Mouse (Mus musculus) 3134 (cell line): ENCODE measurements around the gene Zfp219.

Experiments
- DNase-seq: peaks from one replicate; pipeline ENCODE4 v3.0.0-alpha.2; 2011; ENCODE audit warnings: low spot score; ENCODE audit not compliant: insufficient read length; ENCODE audit errors: extremely low read depth

Gene Zfp219

GRCm38 (mm10) chr14:52018248-52019050, 2.1 kb downstream of the Zfp219 start:
- no peak for DNase-seq

- DNase-seq = no peak
These were observed 2.9 kb downstream of the Zfp219 start for GRCm38 (mm10) chr14:52017662-52018061.

- DNase-seq = no peak
These were observed 3.7 kb downstream of the Zfp219 start for GRCm38 (mm10) chr14:52016625-52017405.

DNA sequence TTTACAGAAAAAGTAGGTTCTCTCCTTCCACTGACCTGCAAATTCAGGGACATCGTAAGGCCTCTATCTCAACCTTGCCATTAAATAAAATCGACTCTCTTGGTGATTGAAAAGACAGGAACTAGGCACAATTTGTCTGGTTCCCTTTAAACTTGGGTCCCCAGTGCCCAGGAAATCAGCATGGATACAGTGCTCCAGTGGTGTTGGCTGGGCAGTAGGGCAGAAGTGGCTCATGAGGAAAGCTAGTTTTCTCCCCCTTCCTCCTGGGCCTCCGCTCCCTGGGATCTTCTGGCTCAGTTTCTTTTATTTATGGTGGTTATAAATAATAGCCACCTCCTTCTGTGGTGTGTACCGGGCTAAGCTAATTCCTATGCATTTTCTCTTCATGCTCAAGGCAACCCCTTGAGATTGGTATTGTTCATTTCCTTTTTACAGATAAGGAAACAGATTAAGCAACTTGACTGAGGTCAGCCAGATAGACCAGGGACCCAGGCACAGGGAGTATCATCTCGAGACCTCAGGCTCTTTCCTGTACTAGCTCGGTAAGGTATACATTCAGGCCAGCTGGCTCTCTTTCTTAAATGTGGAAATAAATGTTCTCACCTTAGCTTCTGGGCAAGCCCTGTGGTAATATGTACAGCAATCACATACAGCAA, 5.0 kb downstream of the Zfp219 start, which contains the start of gene Tmem253:
Gene Tmem253 (plus strand): TSS at position 214 of the 656 bp plus-strand sequence.
- no peak for DNase-seq

DNA sequence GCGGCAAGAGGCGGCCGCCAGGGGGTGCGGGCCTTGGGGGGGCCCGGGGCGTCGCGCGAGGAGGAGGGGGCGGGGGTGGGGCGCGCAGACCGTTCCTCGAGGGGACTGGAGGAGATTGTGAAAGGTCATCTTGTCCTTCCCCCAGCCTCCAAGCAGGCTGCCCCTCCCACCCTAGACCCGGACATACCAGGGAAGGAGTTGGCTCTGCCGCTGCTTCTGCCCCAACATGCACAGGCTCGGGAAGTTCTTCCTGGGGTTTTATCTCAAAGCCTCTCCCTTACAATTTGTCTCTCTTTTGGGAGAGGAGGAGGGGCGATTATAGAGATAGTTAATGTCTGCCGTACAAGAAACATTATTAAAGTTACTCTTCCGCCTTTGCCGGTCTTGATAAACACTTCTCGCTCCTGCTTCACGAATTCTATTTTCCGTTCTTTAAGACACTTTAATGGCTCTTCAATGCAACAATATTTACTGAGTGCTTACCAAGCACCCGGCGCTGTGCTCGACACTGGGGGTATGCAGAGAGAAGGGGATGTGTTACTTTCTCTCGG, 5.7 kb downstream of the Zfp219 start:
- DNase-seq = peak; percentile 30

DNA sequence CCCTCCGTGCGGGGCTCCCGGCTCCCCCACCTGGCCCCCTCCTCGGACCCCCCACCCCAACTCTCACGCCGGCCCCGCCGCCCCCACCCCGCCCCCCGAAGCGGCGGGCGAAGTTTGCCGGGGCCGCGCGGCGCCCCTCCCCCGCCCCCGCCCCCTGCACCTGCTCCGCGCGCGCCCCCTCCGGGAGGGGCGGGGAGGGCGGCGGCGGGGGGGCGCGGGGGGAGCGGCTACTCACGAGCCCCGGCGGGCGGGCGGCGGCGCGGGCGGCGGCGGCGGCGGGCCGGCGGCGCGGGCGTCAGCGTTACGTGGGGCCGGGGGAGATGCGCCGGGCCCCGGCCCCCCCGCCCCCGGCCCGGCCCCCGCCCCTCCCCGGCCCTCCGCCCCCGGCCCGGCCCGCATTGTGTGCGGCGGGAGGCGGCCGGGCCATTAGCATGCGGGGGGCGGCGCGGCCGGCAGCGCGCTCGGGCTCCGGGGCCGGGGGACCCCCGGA, 6.2 kb downstream of the Zfp219 start:
- no peak for DNase-seq

DNA sequence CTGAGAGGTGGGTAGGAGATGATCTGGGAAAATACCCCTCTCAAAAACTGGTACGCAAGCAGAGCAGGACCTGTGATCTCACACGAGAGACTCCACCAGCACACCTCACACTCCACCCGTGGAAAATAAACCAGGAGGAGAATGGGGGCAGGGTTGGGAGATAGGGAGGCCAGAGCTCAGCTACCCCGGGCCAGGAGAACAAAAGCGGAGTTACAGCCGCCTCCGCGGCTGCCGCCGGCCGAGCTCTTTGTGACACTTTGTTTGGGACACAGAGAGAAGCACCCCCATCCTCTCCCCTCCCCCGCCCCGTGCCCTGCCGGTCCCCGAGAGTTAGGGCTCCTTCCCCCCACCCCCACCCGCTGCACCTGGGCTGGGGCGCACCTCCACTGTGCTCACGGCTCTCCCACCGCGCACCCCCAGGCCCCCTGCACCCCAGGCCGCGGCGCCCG, 6.7 kb downstream of the Zfp219 start:
- no peak for DNase-seq

DNA sequence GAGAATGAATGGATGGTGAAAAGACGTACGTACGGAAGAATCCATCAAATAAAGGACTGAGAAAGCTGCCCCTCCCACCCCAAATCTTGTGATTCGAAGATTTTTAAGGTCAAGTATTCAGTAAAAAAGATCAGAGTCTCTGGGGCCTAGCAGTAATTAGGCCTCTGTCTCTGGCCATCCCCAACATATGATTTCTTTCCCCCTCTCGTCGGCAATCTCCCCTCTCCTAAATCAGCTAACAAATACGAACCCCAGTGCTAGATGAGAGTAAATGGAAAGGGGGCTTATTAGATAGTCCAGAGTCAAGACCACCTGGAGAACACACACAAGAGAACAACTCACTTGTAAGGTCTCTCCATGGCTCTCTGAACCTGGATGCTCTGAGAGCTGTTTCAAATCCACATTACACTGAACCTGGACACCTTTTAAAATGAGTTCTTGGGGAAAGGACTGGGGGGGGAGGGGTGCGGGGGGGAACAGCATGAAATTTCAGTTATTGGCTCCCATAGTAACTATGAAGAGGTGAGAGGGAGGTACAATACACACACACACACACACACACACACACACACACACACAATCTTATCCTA, 7.4 kb downstream of the Zfp219 start:
- no peak for DNase-seq

- DNase-seq = no peak
These were observed 8.0 kb downstream of the Zfp219 start for GRCm38 (mm10) chr14:52012553-52012952.

GRCm38 (mm10) chr14:52012085-52012484, 8.4 kb downstream of the Zfp219 start:
- no peak for DNase-seq

DNA sequence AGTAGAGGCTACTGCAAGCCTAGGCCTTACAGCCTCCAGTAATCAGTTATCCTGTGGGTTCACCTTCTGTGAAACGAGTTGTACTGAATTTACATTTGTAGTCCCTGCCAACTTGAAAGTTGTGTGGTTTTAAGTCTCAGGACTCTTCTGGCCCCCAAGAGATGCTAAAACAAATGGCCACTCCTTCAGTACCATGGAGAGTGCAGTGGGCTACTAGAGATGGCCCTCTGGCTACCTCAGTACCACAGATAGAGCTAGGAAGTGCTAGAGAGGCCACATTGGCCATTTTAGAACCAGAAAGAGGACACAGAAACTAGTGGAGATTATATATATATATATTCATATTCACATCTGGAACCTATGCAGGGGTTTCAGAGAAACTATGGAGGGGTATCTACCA, 8.8 kb downstream of the Zfp219 start:
- DNase-seq = no peak

DNA sequence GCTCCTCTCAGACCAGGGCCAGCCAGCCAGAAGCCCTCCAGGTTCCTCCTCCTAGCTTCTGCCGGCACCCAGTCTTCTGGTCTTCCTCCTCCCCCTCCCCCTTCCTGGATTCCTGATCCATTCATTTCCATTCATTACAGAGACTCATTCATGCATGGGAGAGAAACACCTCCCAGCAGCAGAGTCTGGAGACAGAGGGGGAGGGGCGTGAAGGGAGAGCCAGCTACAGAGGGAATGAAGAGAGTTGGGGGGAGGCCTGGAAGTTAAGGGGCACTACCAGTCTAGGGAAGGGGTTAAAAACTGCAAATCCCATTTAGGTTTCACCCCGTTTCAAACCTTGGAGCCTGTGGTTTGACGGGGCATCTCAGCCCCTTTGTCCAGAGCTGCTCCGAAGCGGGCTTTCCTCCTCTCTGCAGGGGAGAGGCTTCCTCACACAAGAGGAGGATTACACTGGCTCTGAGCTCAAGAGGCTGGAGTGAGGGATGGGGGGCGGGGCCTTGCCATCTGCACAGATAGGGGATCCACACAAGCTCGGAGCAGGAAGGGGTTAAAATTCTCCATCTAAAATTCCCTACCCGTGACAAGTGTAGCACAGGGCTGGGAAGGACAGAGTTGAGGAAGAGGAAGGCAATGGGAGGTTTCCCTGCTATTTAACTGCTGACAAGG, 10.0 kb downstream of the Zfp219 start:
- DNase-seq = no peak

DNA sequence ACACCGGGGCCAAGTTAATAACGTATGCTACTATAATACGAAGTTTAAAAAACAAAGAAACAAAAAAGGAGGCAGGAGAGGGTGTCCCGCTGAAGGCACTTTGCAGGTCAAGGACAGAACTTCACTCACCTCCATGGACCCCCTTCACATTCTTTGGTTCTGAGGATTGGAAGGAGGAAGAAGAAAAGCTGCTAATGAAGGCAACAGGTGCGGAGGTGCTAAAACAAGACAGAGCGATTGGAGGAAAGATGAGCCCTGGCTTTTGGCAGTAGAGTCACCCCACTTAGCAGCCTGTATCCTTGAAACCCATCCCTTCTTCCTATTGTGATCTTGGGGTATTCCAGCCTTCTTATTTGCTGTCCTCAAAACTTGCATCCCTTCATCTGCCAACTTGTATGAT, 10.7 kb downstream of the Zfp219 start:
- DNase-seq = no peak

GRCm38 (mm10) chr14:52009361-52009760, 11.2 kb downstream of the Zfp219 start:
- no peak for DNase-seq

DNA sequence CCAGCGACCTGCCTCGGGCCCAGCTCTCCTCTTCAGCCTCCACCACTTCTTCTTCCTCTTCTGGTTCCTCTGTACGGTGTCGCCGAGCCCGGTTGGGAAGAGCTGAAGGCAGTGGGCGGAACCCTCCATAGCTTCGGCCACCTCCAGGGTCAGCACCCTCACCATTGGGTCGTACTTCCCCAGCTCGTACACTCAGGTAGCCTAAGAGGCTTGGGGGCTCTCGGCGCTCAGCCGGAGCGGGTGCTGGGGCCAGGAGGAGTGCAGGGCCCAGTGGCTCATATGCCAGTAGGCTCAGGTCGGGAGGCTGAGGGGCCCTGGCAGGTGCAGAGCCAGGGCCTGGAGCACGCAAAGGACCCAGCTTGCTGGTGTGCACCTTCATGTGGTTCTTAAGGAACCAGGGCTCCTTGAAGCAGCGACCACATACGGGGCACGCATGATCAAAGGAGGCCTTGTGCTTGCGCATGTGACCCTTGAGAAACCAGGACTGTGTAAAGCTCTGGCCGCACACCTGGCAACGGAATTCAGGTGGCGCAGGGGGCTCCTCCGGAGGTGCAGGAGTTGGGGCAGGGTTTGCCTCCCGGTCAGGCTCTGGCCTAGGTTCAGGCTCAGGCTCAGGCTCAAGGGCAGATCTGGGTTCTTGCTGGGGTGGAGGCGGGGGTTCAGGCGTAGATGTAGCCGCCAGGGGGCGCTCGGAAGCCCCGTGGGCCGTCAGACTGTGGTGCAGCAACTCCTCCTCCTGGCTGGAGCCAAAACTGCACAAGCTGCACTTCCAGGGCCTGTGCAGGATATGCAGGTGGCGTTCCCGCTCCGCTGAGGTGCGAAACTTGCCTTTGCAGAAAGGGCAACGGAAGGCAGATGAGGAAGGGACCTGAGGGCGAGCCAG, 12.0 kb downstream of the Zfp219 start:
- DNase-seq = peak; percentile 82

DNA sequence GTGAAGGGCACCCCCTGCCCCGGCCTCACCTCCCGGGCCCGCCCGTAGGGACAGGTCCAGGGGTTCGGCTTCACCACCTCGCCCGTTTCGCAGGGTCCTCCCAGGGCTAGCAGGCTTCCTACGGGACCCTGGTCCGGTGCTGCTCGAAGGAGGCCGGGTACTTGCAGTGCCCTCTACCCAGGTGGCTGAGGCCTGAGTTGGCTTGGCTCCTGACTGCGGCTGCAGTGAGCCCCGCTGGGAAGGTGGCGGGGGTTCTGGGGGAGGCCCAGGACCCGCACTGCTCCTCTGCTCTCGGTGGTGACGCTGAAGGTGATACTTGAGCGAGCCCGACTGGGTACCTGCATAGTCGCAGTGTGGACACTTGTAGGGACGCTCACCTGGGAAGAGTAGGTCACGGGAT, 13.8 kb downstream of the Zfp219 start:
- no peak for DNase-seq

GRCm38 (mm10) chr14:52006241-52006640, 14.3 kb downstream of the Zfp219 start:
- no peak for DNase-seq

GRCm38 (mm10) chr14:52005616-52006015, 14.9 kb downstream of the Zfp219 start:
- no peak for DNase-seq

DNA sequence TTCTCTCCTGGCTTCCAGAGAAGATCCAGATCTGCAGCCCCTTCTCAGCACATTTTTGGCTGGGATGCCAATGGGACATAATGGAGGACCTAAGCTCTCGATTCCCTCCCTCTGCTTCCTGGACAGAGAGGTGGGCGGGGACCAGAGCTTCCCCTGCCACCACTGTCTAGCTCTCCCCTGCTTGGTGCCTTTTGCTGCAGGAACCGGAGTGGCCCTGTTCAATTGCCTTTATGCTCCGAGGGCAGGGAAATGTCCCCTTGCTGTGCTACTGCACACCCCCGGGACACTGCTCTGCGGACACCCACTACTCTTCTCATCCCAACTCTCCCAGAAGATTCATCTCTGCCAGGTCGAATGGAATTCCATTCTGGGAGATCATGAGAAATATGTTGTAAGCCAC, 15.4 kb downstream of the Zfp219 start:
- DNase-seq = no peak
